Mouse (Mus musculus) retina, postnatal 1 day (tissue): ENCODE results near the gene Prdm10.
A peak's percentile ranks its signal among the peaks of the same experiment; 100 is the strongest.

ENCODE experiments used
- DNase-seq: peaks from one replicate; pipeline ENCODE4 v3.0.0-alpha.2; 2012

Prdm10 gene

DNA sequence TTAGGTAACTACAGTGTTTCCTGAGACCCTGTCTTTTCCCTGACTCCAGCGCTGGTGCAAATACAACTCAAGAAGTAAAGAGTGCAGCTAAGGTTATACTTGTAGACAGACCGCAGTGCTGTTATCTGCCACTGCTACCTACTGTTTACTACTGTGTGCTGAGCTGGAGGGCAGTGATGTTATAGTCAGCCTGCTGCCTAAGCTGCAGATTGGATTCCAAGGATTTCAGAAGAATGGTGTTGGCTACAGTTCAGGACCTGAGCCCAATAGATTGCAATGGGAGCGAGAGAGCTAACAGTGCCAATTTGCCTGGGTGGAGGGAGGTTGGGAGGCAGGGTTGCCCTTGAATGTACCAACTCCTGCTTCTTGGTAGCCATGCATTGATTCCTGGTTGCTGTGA, 25.5 kb downstream of the Prdm10 start:
- no peak for DNase-seq

DNA sequence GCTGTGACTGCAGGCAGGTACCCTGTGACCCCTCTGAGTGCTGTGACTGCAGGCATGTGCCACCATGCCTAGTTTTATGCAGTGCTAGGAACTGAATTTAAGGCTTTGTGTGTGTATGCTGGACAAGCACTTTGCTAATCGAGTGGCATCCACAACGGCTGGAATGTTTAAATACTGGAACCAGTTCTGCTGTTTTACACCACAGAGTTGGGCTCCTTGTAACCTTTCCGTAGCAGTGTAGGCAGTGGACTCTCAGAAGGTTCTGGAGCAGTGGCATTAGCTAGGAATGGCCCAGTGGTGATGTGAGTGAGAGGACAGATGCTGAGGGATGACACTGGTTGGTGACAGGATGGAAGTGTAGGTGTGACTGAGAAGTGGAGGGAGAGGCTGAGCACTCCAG, 26.9 kb downstream of the Prdm10 start:
- DNase-seq, result no peak

DNA sequence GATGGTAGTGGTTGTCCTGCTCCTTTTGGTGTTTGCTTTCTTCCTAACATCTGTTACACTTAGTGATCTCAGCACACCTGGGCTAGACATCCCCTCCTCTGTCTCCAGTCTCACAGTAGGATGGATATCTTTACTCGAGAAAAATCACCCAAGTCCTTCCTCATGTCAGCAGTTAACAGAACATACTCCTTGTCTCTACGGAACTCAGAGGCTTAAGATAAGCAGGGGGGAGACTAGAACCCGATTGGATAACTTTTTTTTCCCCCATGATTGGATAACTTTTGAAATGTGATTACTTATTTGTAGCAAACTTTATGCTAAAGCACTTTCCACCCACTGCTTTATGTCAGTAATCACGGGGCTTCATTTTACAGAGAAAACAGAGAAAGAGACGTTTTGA, 28.7 kb downstream of the Prdm10 start:
- no peak for DNase-seq

DNA sequence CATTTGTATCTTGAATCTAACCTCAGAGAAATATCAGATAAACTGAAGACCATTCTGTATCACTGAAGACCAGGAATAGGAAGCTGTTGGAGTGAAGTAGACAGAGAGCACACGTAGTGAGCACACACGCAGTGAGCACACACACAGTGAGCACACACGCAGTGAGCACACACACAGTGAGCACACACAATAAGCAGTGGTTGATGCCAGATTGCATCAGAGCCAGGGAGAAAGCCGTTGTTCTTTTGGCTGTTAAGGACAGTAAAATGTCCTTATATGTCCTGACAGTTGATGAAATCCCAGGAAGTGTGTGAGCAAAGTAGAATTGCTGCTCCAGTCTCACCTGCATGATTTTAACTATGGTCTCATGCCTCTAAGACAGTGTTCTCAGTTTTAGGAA, 30.3 kb downstream of the Prdm10 start:
- DNase-seq, result no peak

DNA sequence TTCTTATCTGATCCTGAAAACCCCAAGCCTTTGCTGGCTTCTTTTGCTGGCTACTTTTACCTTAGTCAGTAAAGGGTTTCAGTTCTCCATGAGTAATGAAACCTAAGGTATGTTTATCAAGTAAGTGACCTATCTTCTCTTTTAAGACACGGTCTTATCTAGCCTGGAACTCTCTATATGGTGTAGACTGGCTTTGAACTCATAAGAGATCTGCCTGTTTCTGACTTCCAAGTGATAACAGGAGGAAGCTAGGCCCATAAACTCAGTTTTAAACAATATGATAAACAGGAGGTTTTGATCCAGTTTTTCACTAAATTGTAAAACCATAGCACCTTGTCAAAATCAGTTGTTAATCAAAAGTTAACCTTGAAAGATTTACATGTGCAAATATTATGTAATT, 33.5 kb downstream of the Prdm10 start:
- no peak for DNase-seq

DNA sequence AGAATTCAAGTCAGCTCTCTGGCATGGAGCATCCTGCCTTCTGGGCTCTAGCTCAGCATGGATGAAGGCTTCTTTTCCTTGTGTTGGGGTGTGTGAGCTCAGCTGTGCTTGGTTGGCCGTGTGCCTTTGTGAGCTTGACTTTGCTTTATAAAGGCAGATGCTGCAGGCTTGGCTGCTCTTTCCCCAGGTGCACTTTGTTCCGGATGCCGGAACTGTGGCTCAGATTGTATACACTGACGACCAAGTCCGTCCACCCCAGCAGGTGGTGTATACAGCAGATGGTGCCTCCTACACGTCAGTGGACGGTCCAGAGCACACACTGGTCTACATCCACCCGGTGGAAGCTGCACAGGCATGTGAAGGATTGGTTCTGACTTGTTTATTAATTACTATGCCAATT, 35.6 kb downstream of the Prdm10 start:
- peak; percentile 71 for DNase-seq

DNA sequence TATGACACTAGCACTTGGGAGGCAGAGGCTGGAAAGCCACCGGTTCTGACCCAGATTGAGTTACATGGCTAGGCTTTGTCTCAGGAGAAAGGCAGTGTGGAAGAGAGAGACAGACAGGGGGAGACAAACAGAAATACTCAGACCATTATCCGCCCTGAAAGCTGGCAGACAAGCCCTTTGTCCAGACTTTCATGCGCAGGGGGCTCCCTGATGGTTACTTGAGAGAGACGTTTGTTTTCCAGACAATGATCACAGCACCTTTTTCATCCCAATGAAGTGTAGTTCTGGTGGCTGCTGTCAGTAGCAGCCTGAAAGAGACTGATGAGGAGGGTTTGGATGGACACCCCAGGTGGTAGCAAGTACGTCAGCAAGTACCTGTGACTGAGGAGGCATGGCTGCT, 38.6 kb downstream of the Prdm10 start:
- no peak for DNase-seq

DNA sequence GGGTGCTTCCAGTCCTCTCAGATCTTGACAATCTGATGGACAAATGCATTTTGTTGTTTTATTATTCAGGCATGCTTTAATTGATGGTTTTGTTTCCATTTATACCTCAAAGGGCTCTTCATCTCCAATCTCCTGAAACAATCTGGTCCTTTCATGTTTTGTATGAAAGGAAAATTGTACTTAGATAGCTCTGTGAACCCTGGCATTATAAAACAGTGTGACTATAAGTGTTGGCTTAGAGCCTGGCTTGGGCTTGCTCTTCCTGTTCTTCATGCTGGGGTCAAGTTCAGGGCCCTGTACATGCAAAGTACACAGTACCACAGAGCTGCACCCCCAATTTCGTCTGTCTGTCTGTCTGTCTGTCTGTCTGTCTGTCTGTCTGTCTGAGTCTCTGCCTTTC, 40.4 kb downstream of the Prdm10 start:
- DNase-seq, result no peak

DNA sequence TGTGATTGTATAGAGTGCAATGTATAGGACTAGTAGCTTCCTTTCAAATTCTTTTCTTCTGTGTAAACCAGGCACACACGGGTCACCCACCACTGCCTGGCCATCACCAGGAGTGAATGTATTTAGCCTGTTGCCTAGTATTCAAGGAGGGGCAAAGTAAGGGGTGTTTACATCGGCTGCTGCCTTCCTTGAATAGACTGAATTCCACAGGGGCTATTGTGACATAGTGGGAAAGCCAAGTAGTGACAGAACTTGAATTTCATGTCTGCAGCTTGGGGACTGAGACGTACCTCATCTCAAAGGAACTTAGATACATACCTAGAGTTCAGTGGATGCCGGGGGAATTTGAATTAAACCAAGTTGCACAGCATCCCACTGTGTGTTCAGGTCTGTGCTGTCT, 41.2 kb downstream of the Prdm10 start:
- DNase-seq, result no peak

DNA sequence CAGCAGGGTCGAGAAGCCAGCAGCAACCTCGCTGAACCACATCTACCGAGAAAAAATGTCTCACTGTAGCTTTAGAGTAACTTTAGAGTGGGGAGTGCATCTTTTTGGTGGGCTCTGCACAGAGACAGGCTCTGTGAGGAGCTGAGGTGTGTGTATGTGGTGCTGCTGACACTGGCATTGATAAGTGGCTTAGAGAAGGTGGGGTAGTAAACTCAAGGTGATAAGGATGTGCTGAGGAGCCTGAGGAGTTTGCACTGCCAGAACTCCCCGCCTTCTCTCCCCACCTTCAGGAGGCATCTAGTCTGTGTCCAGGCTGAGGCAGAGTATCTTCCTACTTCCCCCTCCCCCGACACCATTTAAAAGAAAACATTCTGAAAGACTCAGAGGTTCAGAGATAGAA, 41.8 kb downstream of the Prdm10 start:
- no peak for DNase-seq

DNA sequence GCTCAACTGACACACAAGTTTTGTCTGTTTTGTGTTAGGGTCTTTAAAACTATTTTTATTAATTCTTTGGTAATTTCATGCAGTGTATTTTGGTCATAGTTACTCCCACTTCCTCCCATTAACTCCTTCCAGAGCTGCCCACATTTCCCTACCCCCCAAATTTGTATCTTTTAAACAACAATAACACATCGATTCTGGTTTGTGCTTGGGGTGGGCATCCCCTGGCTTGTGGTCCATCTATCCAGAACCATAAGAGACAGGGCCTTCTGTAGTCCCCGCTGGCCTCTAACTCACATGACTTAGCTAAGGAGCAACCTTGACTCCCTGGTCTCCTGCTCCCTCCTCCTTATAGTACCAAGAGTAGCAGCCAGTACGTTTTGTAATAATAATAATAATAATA, 50.5 kb downstream of the Prdm10 start:
- DNase-seq, result no peak

DNA sequence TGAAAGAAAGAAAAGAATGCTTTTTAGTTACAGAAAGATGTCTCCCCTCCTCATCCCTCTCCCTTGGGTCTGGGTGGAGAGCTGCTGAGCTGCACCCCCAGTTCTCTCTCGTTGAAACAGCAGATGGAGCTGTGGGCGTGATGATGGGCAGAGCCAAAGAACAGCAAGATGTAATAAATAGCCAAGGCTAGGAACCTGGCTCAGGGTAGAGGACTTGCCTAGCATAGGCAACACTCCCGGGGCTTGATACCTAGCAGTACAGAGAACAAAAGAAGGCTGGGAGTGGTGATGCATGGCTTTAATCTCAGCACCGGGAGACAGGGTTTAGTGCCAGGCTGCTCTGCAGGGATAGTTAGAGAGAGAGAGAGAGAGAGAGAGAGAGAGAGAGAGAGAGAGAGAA, 50.9 kb downstream of the Prdm10 start:
- no peak for DNase-seq

DNA sequence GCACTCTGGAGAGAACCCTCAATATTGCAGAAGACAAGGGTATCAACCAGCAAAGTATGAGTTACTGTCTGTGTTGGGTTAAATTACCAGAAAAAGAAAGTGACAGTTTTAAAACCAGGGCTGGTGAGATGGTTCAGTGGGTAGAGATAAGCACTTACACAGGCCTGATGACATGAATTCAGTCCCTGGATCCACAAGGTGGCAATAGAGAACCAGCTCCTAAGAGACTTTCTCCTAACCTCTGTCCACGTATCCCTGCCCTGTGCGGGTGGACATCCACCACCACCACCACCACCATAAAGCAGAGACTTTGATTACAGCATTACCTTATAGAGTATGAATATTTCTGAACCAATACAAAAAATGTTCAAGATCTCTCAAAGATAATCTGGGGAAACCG, 51.6 kb downstream of the Prdm10 start:
- DNase-seq, result peak; percentile 56

DNA sequence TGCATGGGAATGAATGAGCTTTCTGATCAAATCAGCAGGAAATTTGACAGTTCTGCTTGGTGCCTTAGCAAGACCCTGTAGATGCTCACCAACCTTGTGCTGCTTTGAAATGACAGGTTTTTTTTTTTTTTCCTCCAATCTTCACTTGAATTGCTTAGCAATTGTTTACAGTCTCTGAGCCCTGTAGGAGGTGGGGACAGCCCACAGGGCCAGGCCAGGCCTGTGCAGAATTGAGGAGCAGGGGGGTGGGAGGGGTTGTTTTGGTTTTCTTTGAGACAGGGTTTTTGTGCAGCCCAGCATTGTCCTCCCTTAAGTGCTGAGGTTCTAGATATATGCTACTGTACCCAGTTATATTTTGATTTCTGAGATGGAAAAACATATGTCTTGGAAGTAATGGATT, 52.5 kb downstream of the Prdm10 start:
- DNase-seq, result no peak

DNA sequence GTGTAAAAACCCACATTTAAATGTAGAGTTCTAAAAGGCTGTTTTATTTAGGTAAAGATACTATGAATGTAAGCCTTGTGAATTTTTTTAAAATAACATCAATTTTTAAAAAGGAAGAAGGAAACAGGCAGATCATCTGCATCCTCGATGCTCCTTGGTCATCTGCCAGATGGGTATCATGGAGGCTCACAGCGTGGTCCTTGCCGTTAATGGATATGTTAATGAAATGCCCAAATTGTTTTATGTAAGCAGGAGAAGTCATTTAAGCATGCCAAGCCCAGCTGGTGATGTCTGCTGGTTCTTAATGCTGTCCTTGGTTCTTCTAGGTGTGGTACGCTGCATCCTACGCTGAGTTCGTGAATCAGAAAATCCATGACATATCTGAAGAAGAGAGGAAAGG, 54.7 kb downstream of the Prdm10 start:
- no peak for DNase-seq

DNA sequence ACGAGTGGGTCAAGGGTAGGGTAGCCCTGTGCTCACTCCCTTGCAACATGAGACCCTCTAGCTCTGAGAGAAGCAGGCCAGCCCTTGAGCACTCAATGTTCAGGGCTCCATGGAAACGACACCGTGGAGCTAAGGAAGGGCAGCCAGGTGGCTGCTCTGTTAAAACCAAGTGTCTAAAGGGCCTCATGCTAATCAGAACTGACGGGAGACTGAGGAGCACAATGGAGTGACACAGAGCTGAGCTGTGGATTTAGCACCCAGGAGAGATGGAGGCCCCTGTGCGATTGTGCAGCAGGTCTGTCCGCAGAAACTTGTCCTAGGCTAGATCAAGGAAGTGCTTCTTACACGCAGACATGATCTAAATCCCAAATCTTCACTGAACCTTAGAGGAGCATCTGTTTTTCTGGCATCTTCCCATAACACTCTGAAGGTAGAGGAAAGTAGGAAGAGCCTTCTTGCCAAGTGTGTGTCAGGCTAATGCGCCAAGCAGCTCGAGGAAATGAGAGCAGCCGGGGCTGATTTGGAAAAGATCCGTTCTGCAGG, 64.0 kb downstream of the Prdm10 start:
- DNase-seq, result peak; percentile 79

DNA sequence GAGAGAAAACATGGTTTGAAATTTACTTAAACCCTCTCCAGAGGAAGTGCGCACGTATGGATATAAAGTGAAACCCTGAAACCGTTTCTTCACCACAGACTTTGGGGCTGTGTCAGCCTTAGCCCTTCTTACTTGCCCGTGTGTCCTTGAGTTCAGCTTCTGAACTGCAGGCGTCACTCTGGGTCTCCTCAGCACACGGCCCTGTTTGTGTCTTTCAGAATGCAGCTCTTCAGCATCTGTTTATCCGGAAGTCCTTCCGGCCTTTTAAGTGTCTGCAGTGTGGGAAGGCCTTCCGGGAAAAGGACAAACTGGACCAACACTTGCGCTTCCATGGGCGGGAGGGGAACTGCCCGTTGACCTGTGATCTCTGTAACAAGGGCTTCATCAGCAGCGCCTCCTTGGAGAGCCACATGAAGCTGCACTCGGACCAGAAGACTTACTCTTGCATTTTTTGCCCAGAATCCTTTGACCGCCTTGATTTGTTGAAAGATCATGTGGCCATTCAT, 66.3 kb downstream of the Prdm10 start:
- no peak for DNase-seq

DNA sequence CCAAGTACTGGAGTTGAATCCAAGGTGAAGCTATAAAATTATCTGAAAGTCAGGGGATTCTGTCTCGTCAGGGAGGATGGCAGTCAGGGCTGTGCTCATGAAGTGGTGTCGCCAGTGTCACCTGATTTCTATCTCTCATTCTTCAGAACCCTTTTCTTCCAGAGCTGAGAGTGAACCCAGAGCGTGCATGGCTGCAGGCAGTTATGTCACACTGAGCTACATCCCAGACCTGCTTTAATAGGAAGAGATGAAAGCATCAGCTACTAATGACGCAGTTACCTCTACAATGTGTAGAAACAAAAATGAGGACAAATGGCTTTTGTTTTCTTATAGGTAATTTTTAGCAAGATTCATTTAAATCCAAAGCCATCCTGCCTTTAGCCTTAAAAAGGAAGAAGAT, 68.1 kb downstream of the Prdm10 start:
- DNase-seq, result no peak

DNA sequence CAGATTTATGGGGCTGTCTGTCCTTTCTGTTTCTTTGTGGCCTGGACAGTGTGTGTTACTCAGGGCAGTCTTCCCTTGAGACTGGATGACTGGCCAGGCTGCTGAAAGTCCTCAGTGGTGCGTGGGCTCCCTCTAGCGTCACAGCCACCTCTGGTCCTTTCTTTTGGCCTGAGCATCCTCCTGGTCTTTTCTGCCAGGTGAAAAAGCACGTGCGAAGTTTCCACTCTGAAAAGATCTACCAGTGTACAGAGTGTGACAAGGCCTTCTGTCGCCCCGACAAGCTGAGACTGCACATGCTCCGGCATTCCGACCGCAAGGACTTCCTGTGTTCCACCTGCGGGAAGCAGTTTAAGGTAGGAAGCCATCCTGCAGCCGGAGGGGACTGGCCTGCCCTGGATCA, 68.6 kb downstream of the Prdm10 start:
- peak; percentile 75 for DNase-seq

DNA sequence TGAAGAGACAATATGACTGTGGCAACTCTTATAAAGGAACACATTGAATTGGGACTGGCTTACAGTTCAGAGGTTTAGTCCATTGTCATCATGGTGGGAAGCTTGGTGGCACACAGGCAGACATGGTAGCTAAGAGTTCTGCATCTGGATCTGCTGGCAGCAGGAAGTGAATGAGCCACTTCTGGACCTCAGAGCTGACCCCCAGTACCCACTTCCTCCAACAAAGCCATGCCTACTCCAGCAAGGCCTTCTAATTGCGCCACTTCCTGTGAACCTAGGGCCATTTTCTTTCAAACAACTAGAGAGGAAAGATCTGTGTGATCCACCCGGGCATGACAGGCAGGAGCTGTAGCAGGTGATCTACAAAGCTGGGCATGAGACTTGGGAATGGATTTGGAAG, 72.4 kb downstream of the Prdm10 start:
- DNase-seq, result no peak

DNA sequence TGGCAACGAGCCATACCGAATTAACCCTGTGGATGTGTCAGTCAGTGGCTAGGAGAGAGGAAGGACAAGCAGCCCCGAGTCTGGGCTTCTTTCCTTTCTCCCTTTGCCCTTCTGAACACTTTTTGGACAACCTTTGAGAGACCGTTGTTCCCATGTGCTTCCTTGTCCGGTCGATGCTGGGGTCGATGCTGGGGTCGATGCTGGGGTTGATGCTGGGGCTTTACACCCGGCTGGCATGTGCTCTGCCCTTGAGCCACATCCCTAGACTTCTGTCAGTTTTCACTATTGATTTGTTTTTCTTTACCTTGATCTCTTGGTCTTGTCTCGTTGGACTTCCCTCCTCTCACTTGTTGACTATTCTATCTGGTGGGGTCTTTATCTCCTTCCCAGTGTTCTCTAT, 73.2 kb downstream of the Prdm10 start:
- no peak for DNase-seq

DNA sequence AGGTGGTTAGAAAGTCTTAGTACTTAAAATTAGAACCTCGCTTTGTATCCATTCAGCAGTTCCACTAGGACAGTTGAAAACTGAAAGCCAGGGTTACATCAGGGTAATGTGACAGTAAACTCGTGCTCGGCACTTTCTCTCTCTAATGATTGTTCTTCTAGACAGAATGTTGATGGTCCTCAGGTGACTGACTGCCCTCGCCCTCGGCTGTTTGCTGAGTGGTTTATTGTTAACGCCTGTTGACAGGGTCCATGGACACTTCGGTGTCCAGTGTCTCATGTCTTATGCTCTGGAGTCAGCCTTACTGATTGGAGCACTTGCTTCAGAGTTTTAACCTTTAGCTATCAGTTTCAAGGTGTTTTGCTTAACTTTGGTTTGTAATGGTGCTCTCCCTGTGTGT, 73.7 kb downstream of the Prdm10 start:
- no peak for DNase-seq

DNA sequence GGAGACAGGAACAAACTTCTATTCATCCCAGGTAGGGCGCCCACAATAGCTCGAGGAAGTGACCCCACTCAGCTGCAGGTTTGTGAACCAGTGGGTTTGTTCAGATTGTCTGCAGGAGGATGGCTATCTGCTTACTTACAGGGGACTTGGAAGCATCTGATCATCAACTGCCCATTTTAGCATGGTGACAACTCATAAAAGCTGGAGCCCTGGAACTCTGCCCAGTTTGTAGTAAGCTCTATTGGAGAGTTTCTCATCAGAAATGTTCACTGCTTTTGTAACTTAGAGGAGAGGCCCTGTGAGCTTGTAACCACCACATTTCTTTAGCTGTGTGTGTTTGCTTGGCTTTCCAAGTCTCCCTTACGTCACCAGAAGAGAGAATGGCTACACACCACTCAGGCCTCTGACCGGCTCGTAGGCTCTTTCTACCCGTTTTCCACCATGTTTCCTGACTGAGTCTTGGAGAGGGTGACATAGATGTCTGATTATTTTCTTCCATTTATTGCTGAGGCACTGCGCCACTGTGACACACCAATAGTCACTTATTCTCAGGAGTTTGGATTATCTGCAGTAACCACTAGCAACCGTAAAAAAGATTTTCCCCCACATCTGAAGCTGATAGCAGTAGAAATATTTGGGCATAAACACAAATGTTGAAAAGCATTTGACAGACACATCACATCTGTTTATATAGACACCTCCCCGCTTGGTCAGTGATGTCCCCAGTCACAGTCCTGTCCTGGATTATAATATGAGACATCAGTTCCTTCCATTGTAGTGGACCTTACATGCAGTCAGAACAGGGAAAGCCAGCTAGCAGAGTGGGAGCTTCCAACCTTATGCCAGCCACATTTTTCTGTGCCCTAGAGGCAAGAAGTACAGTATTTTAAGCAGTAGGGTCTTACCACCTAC, 83.6 kb downstream of the Prdm10 start:
- no peak for DNase-seq

DNA sequence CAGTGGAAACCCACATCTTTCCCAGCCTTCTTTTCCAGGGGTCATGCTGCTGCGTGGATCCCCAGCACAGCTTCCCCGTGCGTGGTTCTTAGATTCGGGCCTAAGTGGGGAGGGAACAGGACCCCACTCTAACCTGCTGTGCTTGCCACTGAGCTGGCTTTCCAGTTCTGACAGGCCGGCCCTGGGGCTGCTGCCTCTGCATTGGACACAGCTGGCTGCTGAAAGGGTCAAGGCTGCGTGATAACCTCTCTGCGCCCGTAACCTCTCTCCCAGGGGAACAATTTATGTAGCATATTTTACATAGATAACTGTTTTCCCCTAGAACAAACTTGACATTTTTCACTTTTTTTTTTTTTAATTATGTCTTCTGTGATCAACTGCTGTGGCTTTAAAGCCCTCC, 84.7 kb downstream of the Prdm10 start:
- no peak for DNase-seq

DNA sequence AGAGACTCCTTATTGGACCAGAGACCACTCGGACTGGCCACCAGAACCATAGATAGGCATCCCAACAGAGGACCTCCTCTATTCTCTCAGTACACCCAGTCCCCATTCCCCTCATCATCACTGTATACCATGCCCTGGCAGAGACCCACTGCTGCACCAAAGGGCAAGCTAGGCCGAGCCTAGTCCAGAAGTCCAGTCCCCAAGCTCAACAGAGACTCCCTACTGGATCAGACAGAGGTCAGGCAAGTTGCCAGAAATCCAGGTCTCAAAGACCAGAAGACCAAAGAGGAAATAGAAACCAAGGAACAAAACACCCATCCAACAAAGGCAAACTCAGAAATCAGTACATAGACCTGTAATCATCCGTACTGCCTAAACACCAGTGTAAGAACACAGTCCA, 91.4 kb downstream of the Prdm10 start:
- DNase-seq, result no peak
